ENCODE assay signal across 11 mouse cellular contexts in the genomic region with DNA sequence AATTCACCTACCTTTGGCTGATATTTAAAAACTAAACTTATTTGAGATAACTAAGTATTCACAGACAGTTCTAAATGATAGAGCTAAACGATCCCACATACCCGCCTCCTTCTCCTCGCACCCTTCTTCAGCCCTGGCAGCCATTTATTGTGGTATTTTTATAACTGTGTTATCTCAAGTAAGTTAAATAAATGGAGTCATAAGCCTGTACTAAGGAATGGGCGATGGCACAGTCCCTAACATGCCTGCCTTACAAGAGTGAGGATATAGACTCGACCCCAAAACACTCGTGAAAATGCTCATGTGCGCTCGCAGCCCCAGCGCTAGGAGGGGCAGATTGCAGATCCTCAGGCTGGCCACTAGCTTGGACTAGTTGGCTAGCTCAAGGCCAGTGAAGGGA.
"Had no signal": no experiment of that assay in that cellular context is flagged by ENCODE, and none has a peak within 500 bp of the region (broad histone marks: within the 10 kb centered on the region; RNA-seq: fewer than 3 reads in every experiment).

No protein-coding gene starts in this region.

- H3K4me1 ChIP-seq: limb, embryonic 13.5 days; midbrain, embryonic 13.5 days; stomach, embryonic 15.5 days had no signal

- H3K4me2 ChIP-seq: limb, embryonic 13.5 days; midbrain, embryonic 13.5 days; stomach, embryonic 15.5 days had no signal

- H3K9ac ChIP-seq: limb, embryonic 13.5 days; liver, embryonic 14.5 days; midbrain, embryonic 13.5 days; stomach, embryonic 15.5 days had no signal

- H3K27me3 ChIP-seq: limb, embryonic 13.5 days; midbrain, embryonic 13.5 days; stomach, embryonic 15.5 days had no signal

- H3K9me3 ChIP-seq: limb, embryonic 13.5 days; midbrain, embryonic 13.5 days; stomach, embryonic 15.5 days had no signal

- ATAC-seq: midbrain, embryonic 13.5 days had no signal

- H3K36me3 ChIP-seq: limb, embryonic 13.5 days; midbrain, embryonic 13.5 days; stomach, embryonic 15.5 days had no signal

- H3K27ac ChIP-seq: kidney, postnatal 0 days; layer of hippocampus, adult 2 months; limb, embryonic 13.5 days; liver, embryonic 14.5 days; midbrain, embryonic 13.5 days; stomach, embryonic 15.5 days had no signal

- DNase-seq: kidney, adult 11 months; kidney, adult 9 months; kidney, postnatal 36 days; lung, adult 18-20 months; thymus, postnatal 4 days had no signal

- H3K4me3 ChIP-seq: layer of hippocampus, adult 2 months; limb, embryonic 13.5 days; midbrain, embryonic 13.5 days; stomach, embryonic 15.5 days had no signal
